Mouse (Mus musculus) kidney, postnatal 10 days (tissue): ENCODE data around the gene Sash3.
A peak's percentile ranks its signal among the peaks of the same experiment; 100 is the strongest.
"Not testable (repeated sequence)": the region's sequence is repeated elsewhere in the genome, so short reads cannot be mapped to it uniquely, and the experiment has no call there.

Experiments used
- DNase-seq: peaks from one replicate; pipeline ENCODE4 v3.0.0; 2021; ENCODE audit warnings: mixed read lengths

Sash3 gene

DNA sequence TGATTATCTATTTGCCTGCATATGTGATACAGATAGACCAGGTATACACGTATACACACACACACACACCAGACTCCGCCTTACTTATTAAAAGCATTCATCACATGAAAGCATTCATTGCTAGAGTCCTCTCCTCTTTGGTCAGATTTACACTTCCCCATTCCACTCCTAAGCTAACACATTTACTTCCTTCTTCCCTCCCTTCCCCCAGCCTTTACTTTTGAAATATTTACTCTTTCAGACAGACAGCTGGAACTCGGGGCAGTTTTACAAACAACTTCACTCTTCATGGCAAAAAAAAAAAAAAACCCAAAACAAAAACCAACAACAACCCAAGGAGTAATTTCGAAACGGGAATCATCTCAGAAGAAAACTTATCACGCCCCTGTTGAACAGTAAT lies 58.2 kb downstream of the Sash3 start:
- no peak for DNase-seq

DNA sequence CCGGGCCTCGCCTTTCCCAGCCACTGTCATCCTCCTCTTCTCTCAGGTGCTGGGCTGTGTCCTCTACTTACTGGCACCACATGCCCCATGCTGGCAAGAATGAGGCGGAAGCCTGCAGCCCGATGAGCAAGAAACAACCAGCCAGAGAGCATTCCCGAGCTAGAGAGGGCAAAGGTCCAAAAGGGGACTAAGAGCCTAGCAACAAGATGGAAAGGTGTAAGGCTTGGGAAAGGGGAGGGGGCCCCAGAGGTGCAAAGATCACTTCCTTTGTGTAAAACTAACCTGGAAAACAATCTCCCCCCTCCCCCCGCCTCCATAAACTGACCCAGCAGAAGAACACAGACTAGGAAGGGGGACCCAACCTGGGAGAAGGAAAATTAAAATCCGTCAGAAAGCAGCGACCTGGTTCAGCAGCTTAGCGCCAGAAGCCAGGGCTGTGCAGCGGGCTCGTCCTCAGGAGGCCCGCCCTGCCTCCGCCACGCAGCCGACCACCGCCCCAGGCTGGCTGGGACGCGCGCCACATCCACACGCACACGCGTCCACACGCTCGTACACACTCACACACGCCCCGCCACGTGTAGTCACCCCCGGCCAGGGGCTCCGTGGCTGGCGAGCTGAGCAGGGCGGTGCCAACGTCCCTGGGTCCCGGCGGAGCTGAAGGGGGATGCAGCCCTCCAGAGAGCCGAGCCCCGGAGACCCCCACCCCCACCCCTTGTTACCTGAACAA lies 61.7 kb downstream of the Sash3 start:
- DNase-seq, result peak; percentile 61

DNA sequence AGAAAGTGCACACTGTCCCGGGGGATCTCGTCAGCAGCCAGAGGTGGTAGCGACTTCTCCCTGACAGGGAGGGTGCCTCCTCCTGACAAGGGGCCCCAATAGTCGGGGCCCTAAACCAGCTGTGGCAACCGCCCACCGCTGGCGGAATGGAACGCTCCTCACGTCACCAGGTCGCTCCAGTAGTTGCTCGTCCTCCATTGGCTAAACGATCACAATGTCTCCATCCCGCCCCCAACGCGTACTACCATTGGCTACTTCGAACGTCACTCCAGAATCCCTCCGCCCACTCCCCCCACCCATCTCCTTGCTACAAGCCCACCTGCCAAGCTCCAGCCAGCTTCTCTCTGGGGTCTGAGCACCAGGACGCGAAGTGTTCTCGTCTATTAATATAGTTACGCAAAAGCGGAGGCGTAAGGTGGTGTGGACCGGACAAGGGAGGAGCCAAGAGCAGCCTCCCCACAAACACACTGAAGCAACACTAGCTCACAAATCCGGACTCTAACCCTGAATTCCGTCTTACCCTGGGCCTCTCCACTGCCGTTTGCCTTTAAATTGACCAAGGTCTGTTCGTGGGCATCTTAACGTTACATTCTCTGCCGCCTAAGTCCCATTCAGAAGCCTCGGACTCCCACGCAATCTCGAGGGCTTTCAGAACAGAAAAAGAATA lies 62.4 kb downstream of the Sash3 start, which contains the start of gene Zdhhc9:
Gene Zdhhc9 (minus strand): TSS at position 360 of the 667 bp plus-strand sequence.
- peak; percentile 91 for DNase-seq

DNA sequence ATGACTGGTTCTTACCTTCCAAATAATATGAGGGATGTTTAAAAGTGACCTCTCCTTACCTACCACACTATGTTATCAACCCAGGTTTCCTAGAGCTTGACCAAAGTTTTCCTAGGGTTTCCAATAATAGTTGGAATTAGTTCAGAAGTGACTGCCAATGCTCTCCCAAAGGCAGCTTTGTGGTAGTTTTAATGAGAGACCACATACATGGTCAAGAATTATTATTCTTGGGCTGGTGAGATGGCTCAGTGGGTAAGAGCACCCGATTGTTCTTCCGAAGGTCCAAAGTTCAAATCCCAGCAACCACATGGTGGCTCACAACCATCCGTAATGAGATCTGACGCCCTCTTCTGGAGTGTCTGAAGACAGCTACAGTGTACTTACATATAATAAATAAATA lies 63.5 kb downstream of the Sash3 start:
- DNase-seq, result not testable (repeated sequence)
